Mouse (Mus musculus): ENCODE results near the gene Rps6ka2. TPM values are rescaled to one million over a fixed set of nuclear protein-coding genes. Genes with fewer than 3 reads are reported as not detected.

Rps6ka2 gene
- polyA plus RNA-seq, 1 experiment from 2014 or later, result 22.7 TPM

- 41% methylated on average over 12 of the region's 12 CpGs for WGBS
- no peaks in the 10 kb centered on the region for H3K27me3 ChIP-seq (ENCODE audit: control insufficient read depth, insufficient read depth, low read length)
- H3K36me3 ChIP-seq (ENCODE audit: control insufficient read depth, insufficient read depth, low read length), result no peaks in the 10 kb centered on the region; the same call in 1 of the 2 replicates
- ATAC-seq (ENCODE audit: low FRiP score, low TSS enrichment) (no peak), DNase-seq (peak; percentile 43)
- H3K4me3 ChIP-seq (replicated peaks; ENCODE audit: low read depth, low read length), result no peak overlapping the region
- H3K9me3 ChIP-seq (ENCODE audit: control insufficient read depth, low read length), result no peaks in the 10 kb centered on the region
- H3K4me1 ChIP-seq (ENCODE audit: control insufficient read depth, insufficient read depth, low read length), result peaks cover 13% of the 10 kb centered on the region
- H3K9ac ChIP-seq (replicated peaks; ENCODE audit: low read length), result no peak overlapping the region
- H3K27ac ChIP-seq (replicated peaks; ENCODE audit: low read depth, low read length), result no peak overlapping the region
- H3K4me2 ChIP-seq (ENCODE audit: low read length), result no peak overlapping the region
Observed at GRCm38 (mm10) chr17:7265705-7266368, 95.9 kb downstream of the Rps6ka2 start.

- no peak overlapping the region for H3K4me2 ChIP-seq (ENCODE audit: low read length)
- no peak overlapping the region for H3K9ac ChIP-seq (replicated peaks; ENCODE audit: low read length)
- 93% methylated on average over 2 of the region's 2 CpGs for WGBS
- H3K27me3 ChIP-seq (ENCODE audit: control insufficient read depth, insufficient read depth, low read length), result no peaks in the 10 kb centered on the region
- H3K9me3 ChIP-seq (ENCODE audit: control insufficient read depth, low read length), result no peaks in the 10 kb centered on the region
- DNase-seq (no peak), ATAC-seq (ENCODE audit: low FRiP score, low TSS enrichment) (no peak)
- no peak overlapping the region for H3K27ac ChIP-seq (replicated peaks; ENCODE audit: low read depth, low read length)
- H3K36me3 ChIP-seq (ENCODE audit: control insufficient read depth, insufficient read depth, low read length), result no peaks in the 10 kb centered on the region; the same call in 1 of the 2 replicates
- H3K4me1 ChIP-seq (ENCODE audit: control insufficient read depth, insufficient read depth, low read length), result peaks cover 13% of the 10 kb centered on the region
- H3K4me3 ChIP-seq (replicated peaks; ENCODE audit: low read depth, low read length), result no peak overlapping the region
Observed at GRCm38 (mm10) chr17:7267843-7268242, 97.9 kb downstream of the Rps6ka2 start.

GRCm38 (mm10) chr17:7269151-7269806 is 99.4 kb downstream of the Rps6ka2 start:
- Histone ChIP-seq H3K27ac (replicated peaks; ENCODE audit: low read depth, low read length) (peak overlapping the region; percentile 20; the same call in 1 of the 2 replicates), H3K4me2 (ENCODE audit: low read length) (no peak overlapping the region), H3K9ac (replicated peaks; ENCODE audit: low read length) (no peak overlapping the region), H3K36me3 (ENCODE audit: control insufficient read depth, insufficient read depth, low read length) (no peaks in the 10 kb centered on the region), H3K9me3 (ENCODE audit: control insufficient read depth, low read length) (no peaks in the 10 kb centered on the region), H3K4me1 (ENCODE audit: control insufficient read depth, insufficient read depth, low read length) (peaks cover 13% of the 10 kb centered on the region), H3K4me3 (replicated peaks; ENCODE audit: low read depth, low read length) (no peak overlapping the region), H3K27me3 (ENCODE audit: control insufficient read depth, insufficient read depth, low read length) (no peaks in the 10 kb centered on the region)
- ATAC-seq (ENCODE audit: low FRiP score, low TSS enrichment) (no peak), DNase-seq (peak; percentile 21)
- 72% methylated on average over 12 of the region's 12 CpGs for WGBS

GRCm38 (mm10) chr17:7270506-7270905 is 100.6 kb downstream of the Rps6ka2 start:
- H3K4me2 ChIP-seq (ENCODE audit: low read length), result no peak overlapping the region
- H3K9me3 ChIP-seq (ENCODE audit: control insufficient read depth, low read length), result no peaks in the 10 kb centered on the region
- WGBS, result 87% methylated on average over 8 of the region's 8 CpGs
- no peaks in the 10 kb centered on the region for H3K27me3 ChIP-seq (ENCODE audit: control insufficient read depth, insufficient read depth, low read length)
- ATAC-seq (ENCODE audit: low FRiP score, low TSS enrichment), result no peak
- H3K27ac ChIP-seq (replicated peaks; ENCODE audit: low read depth, low read length), result no peak overlapping the region
- no peak overlapping the region for H3K4me3 ChIP-seq (replicated peaks; ENCODE audit: low read depth, low read length)
- no peaks in the 10 kb centered on the region for H3K36me3 ChIP-seq (ENCODE audit: control insufficient read depth, insufficient read depth, low read length)
- peaks cover 13% of the 10 kb centered on the region for H3K4me1 ChIP-seq (ENCODE audit: control insufficient read depth, insufficient read depth, low read length)
- no peak for DNase-seq
- H3K9ac ChIP-seq (replicated peaks; ENCODE audit: low read length), result no peak overlapping the region

- ATAC-seq (ENCODE audit: low FRiP score, low TSS enrichment) (no peak), DNase-seq (no peak)
Observed at GRCm38 (mm10) chr17:7271522-7272134, 101.7 kb downstream of the Rps6ka2 start.

GRCm38 (mm10) chr17:7273054-7273453 is 103.1 kb downstream of the Rps6ka2 start:
- WGBS, result 68% methylated on average over 9 of the region's 9 CpGs

More at GRCm38 (mm10) chr17:7271522-7272134, 101.7 kb downstream of the Rps6ka2 start:
- Histone ChIP-seq H3K27me3 (ENCODE audit: control insufficient read depth, insufficient read depth, low read length) (no peaks in the 10 kb centered on the region), H3K9ac (replicated peaks; ENCODE audit: low read length) (no peak overlapping the region), H3K9me3 (ENCODE audit: control insufficient read depth, low read length) (no peaks in the 10 kb centered on the region), H3K4me1 (ENCODE audit: control insufficient read depth, insufficient read depth, low read length) (peaks cover 3% of the 10 kb centered on the region; the same call in 1 of the 2 replicates), H3K4me2 (ENCODE audit: low read length) (no peak overlapping the region), H3K36me3 (ENCODE audit: control insufficient read depth, insufficient read depth, low read length) (no peaks in the 10 kb centered on the region), H3K27ac (replicated peaks; ENCODE audit: low read depth, low read length) (no peak overlapping the region), H3K4me3 (replicated peaks; ENCODE audit: low read depth, low read length) (no peak overlapping the region)
- 78% methylated on average over 10 of the region's 10 CpGs for WGBS

GRCm38 (mm10) chr17:7273785-7274184 is 103.9 kb downstream of the Rps6ka2 start:
- DNase-seq (no peak), ATAC-seq (ENCODE audit: low FRiP score, low TSS enrichment) (no peak)
- no peak overlapping the region for H3K4me2 ChIP-seq (ENCODE audit: low read length)
- no peak overlapping the region for H3K9ac ChIP-seq (replicated peaks; ENCODE audit: low read length)
- no peak overlapping the region for H3K27ac ChIP-seq (replicated peaks; ENCODE audit: low read depth, low read length)
- H3K4me1 ChIP-seq (ENCODE audit: control insufficient read depth, insufficient read depth, low read length), result peaks cover 3% of the 10 kb centered on the region; the same call in 1 of the 2 replicates
- 93% methylated on average over 10 of the region's 10 CpGs for WGBS
- 0 out of 2 replicates have a peak, but pooled peaks cover 8% of the 10 kb centered on the region for H3K36me3 ChIP-seq (ENCODE audit: control insufficient read depth, insufficient read depth, low read length)
- H3K4me3 ChIP-seq (replicated peaks; ENCODE audit: low read depth, low read length), result no peak overlapping the region
- H3K27me3 ChIP-seq (ENCODE audit: control insufficient read depth, insufficient read depth, low read length), result no peaks in the 10 kb centered on the region
- H3K9me3 ChIP-seq (ENCODE audit: control insufficient read depth, low read length), result no peaks in the 10 kb centered on the region

More at GRCm38 (mm10) chr17:7273054-7273453, 103.1 kb downstream of the Rps6ka2 start:
- Histone ChIP-seq H3K4me2 (ENCODE audit: low read length) (no peak overlapping the region), H3K9ac (replicated peaks; ENCODE audit: low read length) (no peak overlapping the region), H3K27ac (replicated peaks; ENCODE audit: low read depth, low read length) (no peak overlapping the region; the same call in 1 of the 2 replicates), H3K4me3 (replicated peaks; ENCODE audit: low read depth, low read length) (no peak overlapping the region), H3K9me3 (ENCODE audit: control insufficient read depth, low read length) (no peaks in the 10 kb centered on the region), H3K27me3 (ENCODE audit: control insufficient read depth, insufficient read depth, low read length) (no peaks in the 10 kb centered on the region), H3K4me1 (ENCODE audit: control insufficient read depth, insufficient read depth, low read length) (peaks cover 3% of the 10 kb centered on the region; the same call in 1 of the 2 replicates), H3K36me3 (ENCODE audit: control insufficient read depth, insufficient read depth, low read length) (0 out of 2 replicates have a peak, but pooled peaks cover 3% of the 10 kb centered on the region)
- ATAC-seq (ENCODE audit: low FRiP score, low TSS enrichment) (no peak), DNase-seq (peak; percentile 29)

- WGBS, result 95% methylated on average over 15 of the region's 15 CpGs
- no peak overlapping the region for H3K4me2 ChIP-seq (ENCODE audit: low read length)
- no peaks in the 10 kb centered on the region for H3K27me3 ChIP-seq (ENCODE audit: control insufficient read depth, insufficient read depth, low read length)
- ATAC-seq (ENCODE audit: low FRiP score, low TSS enrichment), result no peak
- H3K9me3 ChIP-seq (ENCODE audit: control insufficient read depth, low read length), result no peaks in the 10 kb centered on the region
- H3K4me1 ChIP-seq (ENCODE audit: control insufficient read depth, insufficient read depth, low read length), result no peaks in the 10 kb centered on the region
- no peak overlapping the region for H3K4me3 ChIP-seq (replicated peaks; ENCODE audit: low read depth, low read length)
- DNase-seq, result no peak
- peaks cover 19% of the 10 kb centered on the region; the same call in 1 of the 2 replicates for H3K36me3 ChIP-seq (ENCODE audit: control insufficient read depth, insufficient read depth, low read length)
- H3K9ac ChIP-seq (replicated peaks; ENCODE audit: low read length), result no peak overlapping the region
- no peak overlapping the region for H3K27ac ChIP-seq (replicated peaks; ENCODE audit: low read depth, low read length)
Observed at GRCm38 (mm10) chr17:7278702-7279242, 108.9 kb downstream of the Rps6ka2 start.
